Mouse (Mus musculus) stomach, postnatal 0 days (tissue): Measurements from ENCODE around the gene Olfr1329.

Experiments
- CTCF ChIP-seq: IDR thresholded peaks from 2 replicates; pipeline ENCODE4 v1.5.1; 2016; ENCODE audit warnings: antibody characterized with exemption, low read depth, mild to moderate bottlenecking, moderate library complexity
- EP300 ChIP-seq: optimal IDR thresholded peaks from 2 replicates; pipeline ENCODE3; 2016; ENCODE audit warnings: antibody characterized with exemption

DNA sequence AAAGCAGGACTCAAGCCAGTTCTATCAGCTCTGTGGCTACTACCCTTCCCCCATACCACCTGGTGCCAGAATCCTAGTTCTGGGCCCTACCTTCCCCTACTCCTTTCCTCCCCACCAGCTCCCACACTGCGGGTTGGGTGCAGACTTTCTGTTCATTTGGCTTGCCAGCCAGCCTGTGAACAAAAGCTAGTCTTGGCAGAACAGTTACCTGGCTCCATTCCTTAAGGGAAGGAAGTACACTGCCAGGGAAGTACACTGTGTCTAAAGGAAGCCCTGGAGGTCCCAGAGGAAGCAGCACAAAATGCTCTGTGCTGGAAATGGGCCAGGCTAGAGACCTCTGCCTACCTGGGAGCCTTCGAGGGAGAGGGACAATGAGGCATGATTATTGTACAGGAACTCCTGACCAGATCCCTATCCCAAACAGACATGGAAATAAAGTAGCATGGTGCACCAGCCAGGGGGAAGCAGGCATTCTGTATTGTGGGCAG is 43.9 kb upstream of the Olfr1329 start, which contains the start of gene Lao1:
- TF ChIP-seq CTCF (no peak), EP300 (no peak)
